ENCODE assay signal across 22 mouse cellular contexts in the genomic region with DNA sequence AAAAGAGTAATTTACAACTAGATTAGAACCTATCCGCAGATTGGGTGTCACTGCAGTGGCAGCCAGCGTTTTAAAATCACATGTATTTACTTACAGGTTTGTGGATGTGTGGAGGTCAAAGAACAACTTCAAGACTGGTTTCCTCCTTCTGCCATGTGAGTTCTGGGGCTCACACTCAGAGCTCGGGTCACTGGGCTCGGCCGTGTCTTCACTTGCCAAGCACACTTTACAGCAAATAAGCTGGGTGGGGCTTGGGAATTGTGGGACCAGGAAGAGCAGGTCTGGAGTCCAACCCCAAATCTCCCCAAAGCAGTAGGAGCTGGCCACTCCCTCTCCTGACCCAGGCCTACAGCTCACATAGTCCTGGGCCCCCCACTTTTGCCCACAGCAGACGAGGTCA.
"Had no signal": no experiment of that assay in that cellular context is flagged by ENCODE, and none has a peak within 500 bp of the region (broad histone marks: within the 10 kb centered on the region; RNA-seq: fewer than 3 reads in every experiment).

No protein-coding gene starts in this region.

- H3K9me3 ChIP-seq: heart, embryonic 13.5 days; heart, embryonic 15.5 days; hindbrain, embryonic 13.5 days; hindbrain, embryonic 15.5 days; limb, embryonic 13.5 days; limb, embryonic 15.5 days; liver, embryonic 12.5 days had no signal

- H3K27ac ChIP-seq: gastrocnemius, adult 2 months; heart, embryonic 13.5 days; heart, embryonic 15.5 days; hindbrain, embryonic 13.5 days; hindbrain, embryonic 15.5 days; hindbrain, postnatal 0 days; limb, embryonic 13.5 days; limb, embryonic 15.5 days; liver, embryonic 12.5 days had no signal

- H3K36me3 ChIP-seq: heart, embryonic 13.5 days; heart, embryonic 15.5 days; hindbrain, embryonic 13.5 days; hindbrain, embryonic 15.5 days; limb, embryonic 13.5 days; limb, embryonic 15.5 days; liver, embryonic 12.5 days had no signal

- H3K4me3 ChIP-seq: gastrocnemius, adult 2 months; heart, embryonic 13.5 days; heart, embryonic 15.5 days; hindbrain, embryonic 13.5 days; hindbrain, embryonic 15.5 days; limb, embryonic 13.5 days; limb, embryonic 15.5 days; liver, embryonic 12.5 days had no signal

- H3K9ac ChIP-seq: heart, embryonic 13.5 days; heart, embryonic 15.5 days; hindbrain, embryonic 13.5 days; hindbrain, embryonic 15.5 days; limb, embryonic 13.5 days; limb, embryonic 15.5 days; liver, embryonic 12.5 days had no signal

- H3K4me2 ChIP-seq: heart, embryonic 11.5 days; heart, embryonic 13.5 days; heart, embryonic 15.5 days; hindbrain, embryonic 13.5 days; hindbrain, embryonic 15.5 days; limb, embryonic 13.5 days; limb, embryonic 15.5 days; liver, embryonic 12.5 days had no signal

- H3K4me1 ChIP-seq: heart, embryonic 13.5 days; heart, embryonic 15.5 days; hindbrain, embryonic 15.5 days; limb, embryonic 13.5 days; limb, embryonic 15.5 days; liver, embryonic 12.5 days had no signal

- DNase-seq: gastrocnemius, adult 2 months; gastrocnemius, postnatal 10 days; gastrocnemius, postnatal 25 days; heart, adult 18-20 months; heart, postnatal 14 days; heart, postnatal 36 days; kidney, adult 18-20 months; kidney, adult 8-10 months; kidney, postnatal 10 days; kidney, postnatal 25 days; kidney, postnatal 4 days; left cerebral cortex, postnatal 4 days had no signal

- H3K27me3 ChIP-seq: heart, embryonic 13.5 days; heart, embryonic 15.5 days; hindbrain, embryonic 15.5 days; limb, embryonic 15.5 days had no signal

- ATAC-seq: forebrain, embryonic 16.5 days; hindbrain, postnatal 0 days; liver, embryonic 12.5 days had no signal
